Mouse (Mus musculus): ENCODE measurements around the gene Clcn3.

Clcn3 gene

DNA sequence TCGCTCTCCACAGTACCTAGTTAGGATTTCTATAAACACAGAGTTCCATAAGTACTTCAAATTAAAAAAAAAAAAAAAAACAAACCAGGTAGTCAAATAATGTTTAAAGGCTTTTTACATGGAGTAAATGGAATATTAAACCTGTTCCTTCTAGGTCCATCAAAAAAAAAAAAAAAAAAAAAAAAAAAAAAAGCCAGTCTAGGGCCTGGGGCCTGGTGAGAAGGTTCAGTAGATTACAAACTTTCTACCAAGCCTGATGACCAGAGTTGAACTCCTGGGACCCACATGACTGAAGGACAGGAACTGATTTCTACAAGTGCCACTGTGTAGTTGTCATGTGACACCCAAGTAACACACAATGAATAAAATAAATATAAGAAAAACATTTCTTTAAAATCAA, 31.3 kb downstream of the Clcn3 start:
- no peak for DNase-seq (ENCODE audit: low read depth, low spot score)

DNA sequence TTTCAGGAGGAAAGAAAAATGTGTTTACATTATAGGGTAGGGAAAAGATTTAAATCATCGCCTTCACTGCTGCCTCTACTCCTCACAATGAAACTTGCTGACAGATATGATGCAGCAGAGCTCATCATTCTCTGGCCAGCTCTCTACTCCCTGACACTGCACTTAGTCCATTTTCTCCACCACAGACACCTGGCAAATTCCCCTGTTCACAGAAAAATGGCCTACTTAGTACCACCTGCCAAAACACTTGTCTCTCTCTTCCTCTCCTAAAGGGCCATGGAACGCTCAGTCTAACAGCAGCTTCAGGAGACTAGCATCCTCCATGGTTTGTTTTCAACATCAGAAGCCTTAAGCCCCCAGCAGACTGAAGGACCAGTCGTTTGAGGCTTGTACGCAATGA, 31.8 kb downstream of the Clcn3 start:
- no peak for DNase-seq (ENCODE audit: low read depth, low spot score)

DNA sequence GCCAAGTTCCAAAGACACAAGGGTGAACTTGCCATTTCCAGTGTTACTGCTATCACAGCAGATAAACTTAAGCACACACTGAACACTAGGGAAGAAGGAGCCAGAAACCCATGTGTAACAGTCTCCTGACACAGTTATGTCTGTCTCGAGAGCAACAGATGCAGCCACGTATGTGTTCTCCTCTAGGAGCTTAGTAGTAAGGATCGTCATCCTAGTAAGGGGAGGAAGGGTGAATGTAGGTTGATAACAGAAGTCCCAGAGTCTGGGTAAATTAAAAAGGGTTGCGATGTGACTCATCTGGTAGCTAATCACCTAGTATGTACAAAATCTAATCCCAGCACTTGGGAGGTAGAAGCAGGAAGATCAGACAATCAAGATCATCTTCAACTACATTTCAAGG, 33.2 kb downstream of the Clcn3 start:
- no peak for DNase-seq (ENCODE audit: low read depth, low spot score)

DNA sequence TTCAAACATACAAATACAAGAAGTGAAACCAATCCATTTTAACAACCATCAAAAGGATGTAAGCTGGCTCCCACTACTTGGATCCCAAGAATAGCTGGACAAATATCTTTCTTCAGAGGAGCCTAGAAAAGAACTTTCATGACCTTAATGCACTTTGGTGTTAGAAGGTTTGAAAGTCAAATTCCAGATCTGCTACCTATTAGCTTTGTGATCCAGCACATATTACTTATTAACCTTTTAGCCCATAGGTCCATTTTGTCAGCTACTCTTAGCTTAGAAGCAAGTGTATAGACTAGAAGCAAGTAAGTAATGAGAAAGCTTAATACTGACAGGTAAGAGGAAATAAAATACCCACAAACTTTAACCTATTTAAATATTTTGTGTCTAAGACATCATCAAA, 35.6 kb downstream of the Clcn3 start:
- no peak for DNase-seq (ENCODE audit: low read depth, low spot score)

- DNase-seq (ENCODE audit: low read depth, low spot score): peak; percentile 35
Measured at GRCm38 (mm10) chr8:60942867-60943266, 40.2 kb downstream of the Clcn3 start.

GRCm38 (mm10) chr8:60938717-60939424, 44.2 kb downstream of the Clcn3 start:
- DNase-seq (ENCODE audit: low read depth, low spot score): no peak

DNA sequence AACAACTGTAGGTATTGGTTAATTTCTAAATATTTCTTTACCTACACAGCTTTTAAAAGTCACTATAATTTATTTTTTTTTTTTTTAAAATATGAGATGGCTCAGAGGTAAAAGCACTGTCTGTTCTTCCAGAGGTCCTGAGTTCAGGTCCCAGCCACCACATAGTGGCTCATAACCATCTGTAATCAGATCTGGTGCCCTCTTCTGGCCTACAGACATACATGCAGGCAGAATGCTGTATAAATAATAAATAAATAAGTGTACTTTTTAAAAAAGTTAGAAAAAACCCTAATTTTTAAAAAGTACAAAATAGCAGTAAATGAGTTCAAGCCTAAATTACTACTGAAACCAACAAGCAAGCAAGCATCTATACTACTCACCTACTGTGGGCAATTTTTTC, 49.5 kb downstream of the Clcn3 start:
- peak; percentile 25 for DNase-seq (ENCODE audit: low read depth, low spot score)

DNA sequence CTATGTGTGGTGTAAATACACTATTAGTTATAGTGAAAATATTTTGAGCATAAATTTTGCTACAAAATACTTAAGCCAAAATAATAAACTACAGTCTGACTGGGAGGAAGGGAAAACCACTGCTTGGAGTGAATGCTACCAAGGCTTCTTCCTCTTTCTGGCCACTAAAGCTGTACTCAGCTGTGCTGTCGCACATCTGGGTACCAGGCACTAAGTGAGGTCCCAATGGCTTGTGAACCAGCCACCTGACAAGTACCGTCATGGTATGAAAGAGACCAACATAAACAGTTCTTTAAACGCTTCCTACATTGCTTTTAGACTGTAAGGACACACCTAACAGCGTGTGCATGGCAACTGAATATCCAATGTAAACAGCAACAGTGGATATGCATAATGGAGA, 62.9 kb downstream of the Clcn3 start:
- no peak for DNase-seq (ENCODE audit: low read depth, low spot score)

DNA sequence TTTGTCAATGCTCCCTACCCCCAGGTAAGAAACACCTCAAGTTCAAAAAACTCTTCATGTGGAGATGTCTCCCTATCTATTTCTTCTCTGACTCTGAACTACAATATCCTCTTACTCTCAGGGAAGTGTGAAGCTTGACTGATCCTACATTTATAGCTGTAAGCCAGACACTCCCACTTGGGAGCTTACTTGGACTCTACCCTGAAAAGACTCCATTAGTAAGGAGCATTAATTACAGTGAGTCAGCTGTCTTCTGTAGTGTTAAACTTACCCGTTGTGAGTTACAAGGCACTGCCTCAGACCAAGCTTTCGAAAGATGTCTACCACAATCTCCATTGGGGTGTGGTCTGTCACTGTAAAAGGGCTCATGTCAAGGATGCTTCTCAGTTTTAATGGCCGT, 64.0 kb downstream of the Clcn3 start:
- no peak for DNase-seq (ENCODE audit: low read depth, low spot score)

GRCm38 (mm10) chr8:60912554-60912953, 70.5 kb downstream of the Clcn3 start:
- DNase-seq (ENCODE audit: low read depth, low spot score): peak; percentile 43

- DNase-seq (ENCODE audit: low read depth, low spot score): no peak
Measured at GRCm38 (mm10) chr8:60912081-60912480, 71.0 kb downstream of the Clcn3 start.

GRCm38 (mm10) chr8:60900147-60900546, 83.0 kb downstream of the Clcn3 start:
- no peak for DNase-seq (ENCODE audit: low read depth, low spot score)

DNA sequence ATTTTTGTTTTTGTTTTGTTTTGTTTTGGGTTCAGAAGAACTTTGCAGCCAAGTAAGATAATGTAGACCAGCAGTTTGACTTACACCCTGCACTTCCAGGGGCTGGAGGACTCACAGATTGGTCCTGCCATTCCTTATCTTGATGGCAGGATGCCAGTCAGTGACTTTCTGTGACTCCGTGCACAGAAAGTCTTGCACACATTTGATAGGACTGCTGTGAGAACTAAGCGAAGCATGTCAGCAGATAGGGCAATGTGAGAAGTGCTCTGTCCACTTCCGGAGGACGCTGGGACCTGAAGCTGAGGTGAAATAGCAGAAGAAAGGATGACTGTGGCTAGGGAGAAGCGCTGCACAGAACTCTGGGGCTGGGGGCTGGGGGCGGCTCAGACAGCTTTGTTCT, 87.2 kb downstream of the Clcn3 start:
- DNase-seq (ENCODE audit: low read depth, low spot score): no peak

- DNase-seq (ENCODE audit: low read depth, low spot score): no peak
Measured at GRCm38 (mm10) chr8:60891757-60892156, 91.3 kb downstream of the Clcn3 start.

- DNase-seq (ENCODE audit: low read depth, low spot score): no peak
Measured at GRCm38 (mm10) chr8:60890520-60890874, 92.6 kb downstream of the Clcn3 start.

- DNase-seq (ENCODE audit: low read depth, low spot score): peak; percentile 99
Measured at GRCm38 (mm10) chr8:60889843-60890519, 93.1 kb downstream of the Clcn3 start, which contains the start of gene Hpf1. Hpf1 (plus strand) TSS chr8:60890418.

DNA sequence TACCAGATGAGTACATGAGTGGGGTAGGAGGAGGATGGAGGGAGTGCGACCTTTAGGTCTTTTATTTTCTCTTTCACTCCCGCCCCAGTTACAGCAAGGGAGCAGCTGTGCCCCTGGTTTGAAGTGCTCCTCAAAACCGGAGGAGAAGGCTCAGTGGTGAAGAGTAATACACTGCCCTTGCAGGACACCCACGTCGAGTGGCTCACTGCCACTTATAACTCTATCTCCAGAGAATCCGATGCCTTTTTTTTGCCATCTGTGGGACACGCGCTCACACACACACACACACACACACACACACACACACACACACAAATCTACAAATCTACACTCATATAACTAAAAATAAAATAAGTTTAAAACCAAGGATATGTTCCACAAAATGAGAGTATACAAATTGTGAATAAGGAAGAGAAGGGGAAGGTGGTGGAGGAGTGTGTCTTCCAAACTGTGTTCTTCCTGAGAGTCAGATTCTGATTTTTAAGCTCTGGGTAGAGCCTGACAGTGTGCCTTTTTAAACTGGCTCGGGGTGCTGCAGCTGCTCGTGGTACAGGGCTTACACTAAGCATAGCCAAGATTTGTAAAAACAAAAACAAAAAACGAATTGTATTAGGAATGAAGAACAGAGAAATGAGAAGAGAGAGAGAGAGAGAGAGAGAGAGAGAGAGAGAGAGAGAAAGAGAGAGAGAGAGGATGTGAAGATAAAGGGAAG, 93.8 kb downstream of the Clcn3 start:
- DNase-seq (ENCODE audit: low read depth, low spot score): no peak

GRCm38 (mm10) chr8:60886736-60887135, 96.4 kb downstream of the Clcn3 start:
- DNase-seq (ENCODE audit: low read depth, low spot score): no peak

- no peak for DNase-seq (ENCODE audit: low read depth, low spot score)
Measured at GRCm38 (mm10) chr8:60883419-60884137, 99.5 kb downstream of the Clcn3 start.

DNA sequence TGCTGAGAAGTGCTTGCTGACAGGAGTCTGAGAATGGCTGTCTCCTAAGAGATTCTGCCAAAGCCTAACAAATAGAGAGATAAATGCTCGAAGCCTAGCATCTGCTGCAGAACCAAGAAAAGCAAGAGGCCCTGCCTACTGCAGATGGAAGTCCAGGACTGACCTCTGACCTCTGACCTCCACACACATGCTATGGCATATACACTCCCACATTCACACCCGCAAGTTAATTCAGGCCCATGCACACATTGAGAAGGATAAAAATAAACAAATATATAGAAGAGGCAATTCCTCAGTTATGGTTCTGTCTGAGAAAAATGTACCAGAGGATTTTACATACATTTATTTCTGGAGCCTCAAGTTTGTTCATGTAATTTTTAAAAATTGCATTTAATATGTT, 104.5 kb downstream of the Clcn3 start:
- no peak for DNase-seq (ENCODE audit: low read depth, low spot score)

DNA sequence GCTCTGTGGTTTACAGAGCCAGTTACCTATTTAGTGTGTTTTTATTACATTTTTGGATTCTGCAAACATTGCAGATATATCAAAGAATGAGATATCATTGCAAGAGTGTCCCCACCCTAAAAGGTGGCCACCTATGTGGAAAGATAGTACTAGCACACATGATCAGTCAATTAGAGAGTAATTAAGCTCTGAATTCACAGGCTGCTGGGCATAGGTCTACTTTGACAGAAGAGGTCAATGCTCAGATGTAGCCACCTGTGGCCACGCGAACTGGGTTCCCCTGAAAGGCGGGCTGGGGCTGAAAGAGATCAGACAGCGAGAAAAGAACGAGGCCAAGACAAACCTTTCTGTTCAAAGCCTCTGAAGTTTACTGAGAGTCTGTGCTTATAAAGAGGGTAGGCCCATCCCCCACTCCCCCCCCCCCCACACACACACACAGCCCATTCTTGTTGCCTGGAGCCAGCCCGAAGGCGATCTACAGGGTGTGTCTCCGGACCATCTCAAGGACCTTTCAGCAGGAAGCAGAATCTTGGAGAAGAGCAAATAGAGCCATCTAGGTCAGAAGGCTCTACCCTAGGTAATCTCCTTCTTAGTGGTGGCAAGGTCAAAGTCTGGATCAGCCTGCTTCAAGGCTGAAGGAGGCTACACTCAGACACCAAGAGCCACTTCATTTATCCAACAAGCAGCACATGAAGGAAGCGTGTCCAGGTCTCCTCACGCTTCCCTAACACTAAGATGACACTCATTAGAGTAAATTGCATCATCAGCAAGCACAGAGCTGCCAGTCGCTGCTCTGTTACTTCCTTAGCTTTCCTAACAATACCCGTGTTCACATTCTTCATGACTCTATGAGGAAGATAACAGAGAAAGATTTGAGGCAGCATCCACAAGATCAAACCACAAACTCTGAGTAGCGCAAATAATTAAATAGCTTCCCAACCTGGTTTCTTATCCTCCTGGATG, 112.6 kb downstream of the Clcn3 start:
- DNase-seq (ENCODE audit: low read depth, low spot score): peak; percentile 82
